Mouse (Mus musculus) urinary bladder, adult 2 months (tissue): ENCODE data around the gene Tekt5. TPM values are rescaled to one million over a fixed set of nuclear protein-coding genes. Genes with fewer than 3 reads are reported as not detected.

Experiments used
- DNase-seq: peaks from one replicate; pipeline ENCODE4 v3.0.0; 2022; ENCODE audit warnings: low spot score
- polyA plus RNA-seq: library from polyadenylated mRNA; depleted of rRNA; stranded (reverse); fragments of >200 nt; gene quantifications from 2 replicates; pipeline ENCODE4 v1.2.3, GENCODE M21; 2012; rRNA removed

Tekt5 gene
- 1.3 and 1.4 TPM in 2 replicates for polyA plus RNA-seq

- peak; percentile 56 for DNase-seq
Measured at GRCm38 (mm10) chr16:10394699-10395540, at the start of gene Tekt5. Tekt5 (minus strand) TSS chr16:10395490.

DNA sequence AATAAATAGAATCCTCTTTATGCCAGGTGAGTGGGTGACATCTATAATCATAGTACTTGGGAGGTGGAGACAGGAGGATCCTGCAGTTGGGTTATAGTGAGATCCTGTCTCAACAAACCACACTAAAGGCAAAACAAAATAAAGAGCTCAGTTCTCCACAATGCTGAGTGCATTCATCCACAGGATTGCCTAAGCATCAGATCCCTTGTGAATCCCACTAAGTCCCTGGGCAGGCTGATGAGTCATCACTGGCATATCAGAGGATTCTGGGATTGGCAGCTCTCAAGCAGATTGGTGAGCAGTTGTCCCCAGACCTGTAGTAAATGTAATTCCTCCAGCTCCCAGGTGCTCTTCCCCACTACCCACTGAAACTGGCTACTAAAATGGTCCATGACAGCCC, 48.4 kb upstream of the Tekt5 start:
- no peak for DNase-seq

- no peak for DNase-seq
Measured at GRCm38 (mm10) chr16:10441761-10442160, 46.5 kb upstream of the Tekt5 start.

DNA sequence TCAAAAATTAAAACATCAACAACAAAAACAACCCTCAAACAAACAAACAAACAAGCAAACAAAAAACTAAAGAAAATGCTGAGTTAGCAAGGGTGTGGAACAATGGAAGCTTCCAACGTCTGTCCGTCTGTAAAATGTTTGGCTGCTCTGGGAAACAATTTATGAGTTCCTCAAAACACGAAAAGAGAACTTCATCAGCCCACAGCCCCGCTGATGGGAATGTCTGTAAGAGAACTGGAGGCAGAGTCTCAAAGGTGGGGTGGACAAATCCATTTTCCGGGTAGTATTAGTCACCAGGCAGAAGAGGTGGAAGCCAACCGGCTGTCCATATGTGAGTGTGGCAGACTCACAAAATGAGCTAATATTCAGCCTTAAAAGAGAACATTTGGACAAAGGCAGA, 46.0 kb upstream of the Tekt5 start:
- no peak for DNase-seq

- DNase-seq: no peak
Measured at GRCm38 (mm10) chr16:10438055-10438454, 42.8 kb upstream of the Tekt5 start.

- no peak for DNase-seq
Measured at GRCm38 (mm10) chr16:10436166-10436565, 40.9 kb upstream of the Tekt5 start.

DNA sequence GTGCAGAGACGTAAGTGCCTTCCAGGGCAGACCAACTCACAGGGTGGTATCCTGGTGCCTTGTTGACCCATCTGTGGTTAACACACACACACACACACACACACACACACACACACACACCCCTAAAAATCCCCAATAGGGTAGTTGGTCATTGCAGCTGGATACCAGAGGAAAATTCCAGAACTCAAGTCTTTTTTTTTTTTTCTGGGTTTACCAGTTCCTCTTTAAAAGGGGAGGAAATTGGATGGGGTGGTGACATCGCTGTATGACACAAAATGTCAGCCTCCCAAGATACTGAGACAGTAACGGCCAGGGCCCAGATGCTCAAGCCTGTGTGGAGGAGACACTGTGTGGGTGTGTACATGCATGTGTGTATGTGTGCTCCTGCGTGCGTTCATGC, 38.1 kb upstream of the Tekt5 start:
- no peak for DNase-seq

- no peak for DNase-seq
Measured at GRCm38 (mm10) chr16:10432387-10432786, 37.1 kb upstream of the Tekt5 start.

GRCm38 (mm10) chr16:10431911-10432310, 36.6 kb upstream of the Tekt5 start:
- DNase-seq: no peak

GRCm38 (mm10) chr16:10420447-10421054, 25.3 kb upstream of the Tekt5 start:
- no peak for DNase-seq

DNA sequence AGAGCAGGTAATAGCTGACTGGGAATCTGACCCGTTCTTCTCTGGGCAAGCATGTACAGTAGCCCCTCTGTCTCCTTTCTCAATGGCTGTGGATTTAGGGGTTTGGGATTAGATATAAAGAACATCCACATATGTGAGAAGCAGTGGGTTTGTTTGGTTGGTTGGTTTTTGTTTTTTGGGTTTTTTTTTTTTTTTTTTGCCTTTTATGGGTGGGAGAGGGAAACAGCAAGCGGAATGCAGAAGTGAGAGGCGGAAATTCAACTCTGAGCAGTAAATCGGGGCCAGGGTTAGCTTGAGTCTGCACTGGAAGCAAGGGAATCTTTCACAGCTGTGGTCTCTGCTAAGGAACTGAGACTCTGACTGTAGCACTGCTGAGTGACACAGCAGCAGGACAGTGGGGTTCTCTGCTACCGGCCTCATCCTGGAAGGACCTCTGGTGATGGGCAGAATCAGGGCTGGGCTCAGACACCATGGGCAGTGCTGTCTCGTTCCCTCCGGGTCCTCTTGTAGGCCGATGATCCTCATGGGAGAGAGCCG, 22.5 kb upstream of the Tekt5 start:
- DNase-seq: no peak

- no peak for DNase-seq
Measured at GRCm38 (mm10) chr16:10416866-10417265, 21.6 kb upstream of the Tekt5 start.

DNA sequence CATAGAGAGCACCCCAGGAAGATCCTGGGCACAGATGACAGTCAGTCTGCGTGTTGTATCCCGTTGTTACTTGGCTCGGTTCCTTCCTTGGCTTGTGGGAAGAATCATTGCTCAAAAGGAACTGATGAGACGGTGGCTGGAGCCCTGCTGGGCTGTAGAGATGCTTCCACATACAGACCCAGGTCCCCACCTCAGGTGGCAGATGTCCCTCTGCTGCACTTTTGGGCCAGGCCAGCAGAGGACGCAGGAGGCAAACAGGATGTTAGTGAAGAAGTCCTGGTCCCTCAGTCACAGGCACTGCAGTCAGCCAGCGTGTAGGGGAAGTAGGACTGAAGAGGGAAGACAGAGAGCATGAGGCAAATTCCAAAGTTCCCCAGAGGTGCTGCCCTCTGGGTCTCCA, 20.7 kb upstream of the Tekt5 start:
- DNase-seq: no peak

DNA sequence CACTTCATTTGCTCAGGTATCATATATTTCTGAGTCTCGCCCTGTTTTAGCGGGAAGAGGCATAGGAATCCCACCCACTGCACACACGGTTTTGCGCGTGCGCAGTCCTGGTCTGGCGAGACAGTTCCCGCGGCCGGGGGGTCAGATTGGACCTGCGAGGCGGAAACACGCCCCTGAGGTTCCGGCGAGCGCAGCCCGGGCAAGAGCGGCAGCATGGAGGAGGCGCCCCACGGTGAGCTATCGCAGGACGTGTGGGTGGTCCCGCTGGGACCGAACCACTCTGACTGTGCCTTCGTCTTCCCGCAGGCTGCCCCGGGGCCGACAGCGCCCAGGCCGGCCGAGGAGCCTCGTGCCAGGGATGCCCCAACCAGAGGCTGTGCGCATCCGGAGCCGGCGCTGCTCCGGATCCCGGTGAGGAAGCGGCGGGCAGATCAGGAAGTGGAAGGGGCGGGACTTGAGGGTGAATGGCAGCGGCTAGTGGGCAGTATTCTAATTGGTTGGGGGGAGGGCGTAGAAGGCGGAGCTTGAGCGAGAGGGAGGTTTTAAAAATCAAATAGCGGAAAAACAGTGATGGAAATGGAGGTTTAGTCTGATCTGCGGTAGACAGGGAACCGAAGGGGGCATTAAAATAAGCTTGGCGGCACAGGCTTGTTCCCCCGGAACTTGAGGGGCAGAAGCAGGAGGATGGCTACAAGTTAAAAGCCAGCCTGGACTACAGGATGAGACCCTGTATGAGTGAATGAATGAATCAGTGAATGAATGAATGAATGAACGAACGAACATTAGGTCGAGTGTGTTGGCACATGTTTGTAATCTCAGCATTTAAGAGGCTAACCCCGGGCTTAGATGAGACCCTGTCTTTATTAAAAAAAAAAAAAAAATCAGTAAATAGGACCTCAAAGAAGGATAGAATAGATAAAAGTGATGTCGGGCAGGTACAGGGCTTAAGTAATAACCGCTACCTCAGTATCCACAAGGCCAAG, 16.8 kb upstream of the Tekt5 start, which contains the start of gene Nubp1:
Gene Nubp1, plus strand, starts transcription at position 185 of the 983 bp plus-strand sequence.
- peak; percentile 91 for DNase-seq

- peak; percentile 78 for DNase-seq
Measured at GRCm38 (mm10) chr16:10399160-10399559, 3.9 kb upstream of the Tekt5 start.

GRCm38 (mm10) chr16:10398755-10399154, 3.5 kb upstream of the Tekt5 start:
- DNase-seq: no peak

GRCm38 (mm10) chr16:10392587-10392986, 2.7 kb downstream of the Tekt5 start:
- DNase-seq: no peak

DNA sequence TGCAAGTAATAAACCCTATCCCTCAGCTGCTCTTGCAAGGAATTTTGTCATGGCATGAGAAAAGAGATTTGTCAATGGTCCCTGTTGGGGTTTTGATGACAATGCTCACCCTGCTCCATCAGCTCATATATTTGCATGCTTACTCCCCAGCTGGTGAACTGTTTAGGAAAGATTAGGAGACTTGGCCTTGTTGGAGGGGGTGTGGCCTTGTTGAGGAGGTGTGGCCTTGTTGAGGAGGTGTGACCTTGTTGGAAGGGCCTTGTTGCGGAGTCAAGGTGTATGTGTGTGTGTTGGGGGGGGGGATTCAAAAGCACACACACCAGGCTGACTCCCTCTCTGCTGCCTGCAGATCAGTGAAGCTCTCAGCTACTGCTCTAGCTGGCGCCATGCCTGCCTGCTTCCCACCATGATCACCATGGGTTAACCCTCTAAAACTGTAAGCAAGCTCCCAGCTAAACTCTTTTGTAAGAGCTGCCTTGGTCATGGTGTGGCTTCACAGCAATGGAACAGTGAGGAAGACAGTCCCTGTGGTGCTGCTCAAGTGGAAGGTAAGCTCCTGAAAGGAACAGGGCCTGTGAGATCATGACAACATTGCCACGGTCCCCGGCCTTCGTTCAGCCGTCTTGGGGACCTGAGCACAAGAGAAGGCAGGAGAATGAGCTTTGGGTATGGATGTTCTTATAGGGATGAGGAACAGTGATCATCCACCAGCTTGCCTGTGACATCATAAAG, 6.5 kb downstream of the Tekt5 start:
- DNase-seq: no peak

GRCm38 (mm10) chr16:10385261-10385660, 10.0 kb downstream of the Tekt5 start:
- DNase-seq: peak; percentile 37

DNA sequence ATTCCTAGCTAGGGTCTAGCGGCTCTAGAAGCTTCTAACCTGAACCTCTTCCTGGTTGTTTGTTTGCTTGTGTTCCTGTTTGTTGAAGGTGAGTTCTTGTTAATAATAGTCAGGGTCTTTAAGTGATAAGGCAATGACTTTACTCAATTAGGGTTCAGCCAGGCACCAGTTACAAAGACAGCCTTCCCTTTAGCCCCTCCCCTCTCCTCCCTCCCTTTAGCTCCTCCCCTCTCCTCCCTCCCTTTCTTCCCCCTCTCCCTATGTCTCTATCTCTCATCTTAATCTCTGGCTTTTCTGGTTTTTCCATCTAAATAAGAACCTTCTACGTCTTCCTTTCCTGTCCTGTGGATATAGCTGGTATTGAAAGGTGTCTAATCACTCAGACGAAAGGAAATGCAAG, 10.7 kb downstream of the Tekt5 start:
- DNase-seq: no peak

GRCm38 (mm10) chr16:10384060-10384497, 11.2 kb downstream of the Tekt5 start:
- no peak for DNase-seq
